Mouse (Mus musculus): Measurements from ENCODE around the gene Hnrnpk.
"Not testable (repeated sequence)": the region's sequence is repeated elsewhere in the genome, so short reads cannot be mapped to it uniquely, and the experiment has no call there.

Gene Hnrnpk

DNA sequence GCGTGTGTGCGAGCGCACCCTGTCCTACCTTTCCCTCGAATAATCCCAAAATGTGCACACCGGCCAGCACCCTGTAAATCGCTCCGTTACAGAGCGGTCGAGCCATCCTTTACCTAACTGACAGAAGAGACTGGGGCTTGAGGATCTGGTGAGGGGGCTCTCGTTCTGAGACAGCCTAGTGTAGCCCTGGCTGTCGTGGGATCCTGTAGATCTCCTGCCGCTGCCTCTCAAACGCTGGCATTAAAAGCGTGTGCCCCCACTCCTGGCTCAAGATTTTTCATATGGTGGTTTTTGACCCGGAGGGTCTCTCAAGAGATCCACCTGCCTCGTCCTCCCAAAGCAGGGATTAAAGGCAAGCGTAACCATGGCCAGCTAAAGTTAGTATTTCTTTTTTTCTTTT, at the start of gene Hnrnpk:
Gene Hnrnpk (minus strand): TSS at position 101 of the 400 bp plus-strand sequence.
- DNase-seq (ENCODE audit: low spot score), result not testable (repeated sequence)

DNA sequence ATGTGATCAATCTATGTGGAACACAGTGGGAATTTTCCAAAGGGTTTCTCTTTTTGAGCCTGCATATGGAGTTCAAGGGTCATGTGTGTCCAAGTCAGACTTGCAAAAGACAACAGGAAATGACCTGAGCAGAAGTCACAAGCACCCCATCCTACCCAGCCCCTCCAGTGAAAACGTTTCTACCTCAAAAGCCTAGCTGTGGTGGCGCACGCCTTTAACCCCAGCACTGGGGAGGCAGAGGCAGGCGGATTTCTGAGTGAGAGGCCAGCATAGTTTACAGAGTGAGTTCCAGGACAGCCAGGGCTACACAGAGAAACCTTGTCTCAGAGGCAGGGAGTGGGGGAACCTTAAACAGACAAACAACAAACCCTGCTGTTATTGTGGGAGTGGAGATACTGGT, 49.1 kb upstream of the Hnrnpk start:
- no peak for DNase-seq (ENCODE audit: low spot score)

DNA sequence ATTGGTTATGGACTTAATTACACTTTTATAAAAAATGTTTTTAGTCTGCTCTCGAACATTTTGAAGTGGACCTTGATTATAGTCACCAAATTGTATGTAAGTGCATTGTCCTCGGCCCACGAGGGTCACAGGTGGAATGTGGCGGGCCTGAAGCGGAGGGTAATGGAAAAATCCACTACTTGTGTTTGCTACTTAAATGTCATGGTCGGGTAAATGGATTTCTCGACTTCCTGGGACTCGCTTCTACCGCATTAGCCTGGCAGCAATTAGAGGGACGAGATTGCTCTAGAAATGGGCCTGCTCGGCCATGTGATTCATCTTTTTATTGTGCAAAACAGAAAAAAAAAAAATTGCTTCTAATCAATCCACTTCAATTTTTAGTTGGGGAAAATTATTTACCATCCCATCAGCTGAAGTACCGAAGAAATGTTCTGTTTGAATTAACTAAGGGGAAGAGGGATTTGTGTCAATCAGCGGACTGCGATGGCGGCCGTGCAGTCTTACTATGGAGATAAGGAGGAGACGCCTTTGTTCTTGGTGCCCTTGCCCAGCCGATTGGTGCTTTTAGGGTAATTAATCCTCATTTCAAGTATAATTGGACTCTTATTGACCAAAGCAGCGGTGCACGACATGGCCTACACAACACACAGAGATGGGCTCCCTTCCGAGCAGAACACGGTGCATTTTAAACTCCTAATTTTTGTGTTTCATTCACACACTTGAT, 47.5 kb upstream of the Hnrnpk start:
- DNase-seq (ENCODE audit: low spot score), result no peak

DNA sequence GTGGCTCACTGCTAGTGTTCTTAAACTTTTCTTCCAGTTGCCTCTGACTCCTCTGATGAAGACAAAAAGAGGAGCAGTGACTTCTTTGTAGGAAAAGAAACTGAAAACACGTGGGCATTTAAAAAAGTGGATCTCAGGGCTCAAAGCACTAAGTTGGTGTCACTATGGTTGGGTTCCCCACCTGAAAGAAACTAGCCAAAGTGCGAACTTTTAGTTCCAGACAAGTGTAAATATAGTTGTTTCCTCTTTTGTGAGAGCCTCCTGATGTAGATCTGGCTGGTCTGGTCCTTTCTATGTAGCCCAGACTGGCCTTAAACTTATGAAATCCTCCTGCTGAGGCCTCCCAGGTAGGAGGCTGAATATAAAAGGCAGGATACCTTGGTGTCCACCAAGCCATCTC, 43.4 kb upstream of the Hnrnpk start:
- no peak for DNase-seq (ENCODE audit: low spot score)

DNA sequence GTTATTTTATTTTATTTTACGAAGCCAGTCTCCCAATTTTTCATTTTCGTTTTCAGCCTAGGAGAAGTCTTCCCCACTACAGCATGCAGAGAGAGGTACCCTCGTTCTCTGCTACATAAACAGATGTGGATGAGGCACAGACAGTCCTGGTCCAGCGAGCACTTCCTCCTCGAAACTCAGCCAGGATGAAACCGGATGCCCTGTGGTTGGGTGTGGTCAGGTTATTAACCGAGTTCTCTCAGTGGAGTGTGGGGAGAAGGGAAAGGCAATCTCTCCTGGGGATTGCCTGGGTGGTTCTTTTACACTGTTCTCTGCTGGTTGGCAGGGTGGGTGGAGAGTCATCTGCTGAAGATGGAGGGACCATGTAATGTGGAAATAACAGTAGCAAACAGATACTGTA, 40.6 kb upstream of the Hnrnpk start:
- DNase-seq (ENCODE audit: low spot score), result no peak

DNA sequence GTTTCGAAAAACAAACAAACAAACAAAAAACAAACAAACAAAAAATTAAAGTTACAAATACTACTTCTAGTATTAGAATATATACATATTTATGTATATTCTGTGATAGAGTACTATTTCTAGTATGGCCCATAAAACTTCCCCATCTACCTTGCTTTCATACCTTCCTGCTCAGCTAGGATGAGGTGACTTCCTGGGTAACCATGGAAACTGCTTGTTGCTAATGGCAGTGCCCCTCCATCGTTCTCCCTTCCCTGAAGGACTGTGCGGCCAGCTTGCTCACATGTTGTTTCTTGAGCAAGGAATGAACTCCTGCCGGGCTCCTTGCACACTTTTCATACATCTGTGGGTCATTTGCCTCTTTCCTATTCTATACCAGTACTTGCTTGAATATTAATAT, 40.2 kb upstream of the Hnrnpk start:
- no peak for DNase-seq (ENCODE audit: low spot score)

DNA sequence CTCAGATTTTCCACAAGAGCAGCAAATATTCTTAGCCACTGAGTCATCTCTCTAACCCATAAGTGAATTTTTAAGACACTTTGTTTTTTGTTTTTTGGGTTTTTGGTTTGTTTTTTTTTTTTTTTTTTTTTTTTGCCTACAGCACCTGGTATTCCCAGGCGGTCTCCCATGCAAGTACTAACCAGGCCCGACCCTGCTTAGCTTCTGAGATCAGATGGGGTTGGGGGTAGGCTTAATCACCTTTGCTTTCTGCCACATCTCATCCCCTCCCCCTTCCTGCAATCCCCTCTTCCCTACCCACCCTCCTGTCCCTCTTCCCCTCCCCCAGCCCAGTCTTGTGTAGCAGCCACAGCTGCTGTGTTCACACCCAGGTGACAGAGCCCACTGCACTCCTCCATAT, 36.6 kb upstream of the Hnrnpk start:
- no peak for DNase-seq (ENCODE audit: low spot score)

DNA sequence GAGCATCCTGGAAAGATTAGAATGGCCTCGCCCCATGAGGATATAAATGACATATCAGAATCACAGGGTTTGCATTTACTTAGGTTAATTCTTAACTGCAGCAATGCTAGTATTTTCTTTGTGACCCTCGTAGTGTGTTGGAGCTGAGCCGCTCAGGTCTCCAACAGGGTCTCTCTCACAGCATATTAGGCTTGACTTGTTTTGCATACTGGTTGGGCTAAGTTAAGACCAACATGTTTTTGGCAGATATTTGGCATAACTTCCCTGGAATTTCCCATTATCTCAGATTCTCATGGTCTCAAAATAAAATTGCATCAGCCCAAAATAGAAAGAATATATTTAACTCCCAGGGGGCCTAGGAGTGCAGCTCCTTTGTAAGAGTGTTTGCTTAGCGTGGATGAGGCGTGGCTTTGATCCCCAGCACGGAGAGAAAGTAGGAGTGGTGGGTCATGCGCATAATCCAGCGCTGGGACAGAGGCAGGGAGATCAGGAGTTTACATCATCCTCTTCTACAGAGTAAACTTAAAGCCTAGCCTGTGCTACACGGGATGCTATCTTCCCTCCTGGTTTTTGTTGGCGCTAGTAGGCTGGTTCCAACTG, 20.0 kb upstream of the Hnrnpk start:
- no peak for DNase-seq (ENCODE audit: low spot score)

DNA sequence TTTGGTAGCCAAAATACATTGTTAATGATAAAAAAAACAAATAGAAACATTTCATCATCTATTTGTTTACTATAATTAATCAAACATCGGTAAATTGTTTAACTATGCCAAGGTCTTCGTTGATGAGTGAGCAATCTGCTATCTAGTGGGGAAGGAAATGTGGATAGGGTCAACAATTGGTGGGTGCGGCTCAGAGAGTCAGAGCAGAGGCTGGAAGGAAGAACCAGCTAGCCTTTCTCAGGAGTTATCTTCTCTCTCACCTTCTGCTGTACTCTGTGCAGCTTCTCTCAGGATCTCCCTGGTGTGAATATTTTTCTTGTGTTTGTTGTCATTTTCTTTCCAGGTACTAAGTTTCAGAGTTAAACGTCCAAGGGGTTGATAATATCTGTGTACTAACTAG, 19.1 kb upstream of the Hnrnpk start:
- no peak for DNase-seq (ENCODE audit: low spot score)

DNA sequence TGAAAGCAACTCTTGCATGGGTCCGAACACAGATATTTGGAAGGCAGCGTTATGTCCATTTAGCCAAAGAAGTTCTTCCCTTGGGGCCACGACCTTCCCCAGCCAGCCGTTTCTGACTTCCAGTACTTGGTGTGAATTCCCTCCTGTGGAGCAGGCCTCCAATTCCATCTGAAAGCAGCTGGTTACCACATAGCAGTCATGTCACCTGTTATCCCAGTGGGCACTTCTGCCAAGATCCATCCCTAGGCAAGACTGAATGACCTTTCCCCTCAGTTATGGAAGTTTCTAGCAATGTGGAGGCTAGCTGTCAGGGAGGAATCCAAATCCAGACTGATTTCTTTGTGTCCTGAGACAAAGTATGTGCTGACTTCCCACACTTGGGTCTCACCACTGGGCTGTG, 17.9 kb upstream of the Hnrnpk start:
- DNase-seq (ENCODE audit: low spot score), result no peak

DNA sequence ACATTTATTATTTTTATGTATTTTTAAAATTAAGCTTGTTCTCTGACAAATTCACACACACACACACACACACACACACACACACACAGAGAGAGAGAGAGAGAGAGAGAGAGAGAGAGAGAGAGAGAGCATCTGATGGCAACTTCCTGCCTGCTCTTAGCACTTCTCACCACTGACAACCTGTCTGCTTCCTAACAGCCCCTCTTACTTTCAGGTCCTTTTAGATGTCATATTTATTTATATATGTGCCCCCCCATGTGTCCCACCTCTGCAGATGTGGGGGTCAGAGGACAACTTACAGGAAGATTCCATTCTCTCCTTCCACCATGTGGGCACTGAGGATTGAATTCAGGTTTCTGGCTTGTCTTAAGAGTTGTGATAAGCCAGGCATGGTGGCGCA, 16.1 kb upstream of the Hnrnpk start:
- DNase-seq (ENCODE audit: low spot score), result no peak

DNA sequence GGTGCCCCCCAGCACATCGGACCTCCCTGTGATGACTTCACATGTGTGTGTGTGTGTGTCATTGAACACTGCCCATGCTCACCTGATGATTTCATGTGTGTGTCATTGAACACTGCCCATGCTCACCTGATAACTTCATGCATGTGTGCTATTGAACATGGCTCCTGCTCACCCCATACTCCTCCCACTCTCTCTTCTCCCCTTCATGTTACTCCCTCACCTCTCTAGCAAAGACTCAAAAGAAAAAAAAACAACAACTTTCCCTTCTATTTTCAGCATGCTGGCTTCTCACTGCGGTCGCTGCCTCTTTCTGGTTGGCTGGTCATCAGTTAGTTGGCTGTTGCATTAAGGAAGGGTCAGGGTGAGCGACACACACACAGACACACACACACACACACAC, 15.5 kb upstream of the Hnrnpk start:
- no peak for DNase-seq (ENCODE audit: low spot score)

DNA sequence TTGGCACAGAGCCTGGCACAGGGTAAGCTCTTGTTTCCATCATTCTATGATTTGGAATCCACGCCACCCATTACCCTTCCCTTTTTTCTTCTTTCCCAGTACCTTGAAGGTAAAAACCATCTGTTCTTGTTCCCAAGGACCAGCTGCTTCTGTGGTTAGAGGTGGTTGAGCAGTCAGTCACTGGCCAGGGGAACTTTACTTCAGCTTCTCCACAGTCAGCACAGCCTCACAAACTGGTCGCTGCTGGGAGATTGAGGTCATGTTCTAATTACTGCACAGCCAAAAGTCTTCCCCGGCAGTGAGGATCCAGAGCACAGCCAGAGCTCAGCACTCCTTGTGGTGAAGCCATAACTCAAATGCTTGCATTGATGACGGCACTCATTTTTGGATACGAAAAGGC, 12.7 kb upstream of the Hnrnpk start:
- no peak for DNase-seq (ENCODE audit: low spot score)

DNA sequence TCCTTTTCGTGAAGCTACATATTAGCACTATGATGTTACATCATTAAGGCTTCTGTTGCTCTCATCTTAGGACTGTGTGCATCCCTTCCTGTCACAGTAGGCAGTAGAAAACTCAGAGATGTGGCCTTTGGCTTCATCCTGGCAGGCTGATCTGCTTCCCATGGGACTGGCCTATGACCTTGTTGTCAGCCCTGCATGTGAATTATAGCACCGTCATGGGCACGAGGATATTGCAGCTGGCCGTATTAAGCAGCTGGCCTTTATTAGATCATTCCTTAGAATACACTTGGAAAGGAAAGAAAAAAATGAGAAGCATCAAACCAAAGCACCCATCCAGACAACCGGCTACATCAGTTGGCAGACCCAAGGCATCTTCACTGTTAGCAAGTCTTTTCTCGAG, 12.2 kb upstream of the Hnrnpk start:
- DNase-seq (ENCODE audit: low spot score), result no peak

DNA sequence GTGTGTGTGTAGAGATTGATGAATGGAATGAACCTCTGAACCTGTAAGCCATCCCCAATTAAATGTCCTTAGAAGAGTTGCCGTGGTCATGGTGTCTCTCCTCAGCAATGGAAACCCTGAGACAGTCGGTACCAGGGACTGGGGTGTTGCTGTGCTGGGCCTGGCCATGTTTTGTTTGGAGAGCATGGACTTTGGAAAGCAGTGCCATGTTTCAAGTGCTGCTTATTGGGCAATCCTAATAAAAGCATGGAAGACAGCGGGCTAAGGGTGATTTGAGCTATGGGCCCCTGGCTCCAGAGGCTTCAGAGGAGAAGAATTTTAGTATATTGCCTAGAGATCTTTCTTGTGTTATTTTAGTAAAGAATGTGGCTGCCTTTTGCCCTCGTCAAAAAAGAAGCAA, 7.9 kb upstream of the Hnrnpk start:
- DNase-seq (ENCODE audit: low spot score), result no peak

DNA sequence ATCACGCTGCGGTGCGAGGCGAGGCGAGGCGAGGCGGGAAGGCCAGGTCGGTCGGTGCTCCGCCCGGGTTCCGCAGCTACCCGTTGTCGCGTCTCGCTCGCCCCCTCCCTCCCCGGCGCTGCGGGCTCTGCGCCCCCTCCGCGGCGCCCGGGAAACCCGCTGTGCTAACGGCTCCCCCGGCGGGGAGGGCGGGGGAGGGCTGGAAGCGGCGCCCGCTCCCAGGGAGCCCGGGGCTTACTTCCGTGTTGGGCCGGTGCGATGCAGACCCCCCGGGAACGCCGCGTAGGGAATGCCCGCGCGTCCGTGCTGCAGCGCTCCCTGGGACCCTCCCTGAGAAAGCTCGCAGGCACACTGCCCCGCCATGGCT, 416 bp downstream of the Hnrnpk start:
- no peak for DNase-seq (ENCODE audit: low spot score)

DNA sequence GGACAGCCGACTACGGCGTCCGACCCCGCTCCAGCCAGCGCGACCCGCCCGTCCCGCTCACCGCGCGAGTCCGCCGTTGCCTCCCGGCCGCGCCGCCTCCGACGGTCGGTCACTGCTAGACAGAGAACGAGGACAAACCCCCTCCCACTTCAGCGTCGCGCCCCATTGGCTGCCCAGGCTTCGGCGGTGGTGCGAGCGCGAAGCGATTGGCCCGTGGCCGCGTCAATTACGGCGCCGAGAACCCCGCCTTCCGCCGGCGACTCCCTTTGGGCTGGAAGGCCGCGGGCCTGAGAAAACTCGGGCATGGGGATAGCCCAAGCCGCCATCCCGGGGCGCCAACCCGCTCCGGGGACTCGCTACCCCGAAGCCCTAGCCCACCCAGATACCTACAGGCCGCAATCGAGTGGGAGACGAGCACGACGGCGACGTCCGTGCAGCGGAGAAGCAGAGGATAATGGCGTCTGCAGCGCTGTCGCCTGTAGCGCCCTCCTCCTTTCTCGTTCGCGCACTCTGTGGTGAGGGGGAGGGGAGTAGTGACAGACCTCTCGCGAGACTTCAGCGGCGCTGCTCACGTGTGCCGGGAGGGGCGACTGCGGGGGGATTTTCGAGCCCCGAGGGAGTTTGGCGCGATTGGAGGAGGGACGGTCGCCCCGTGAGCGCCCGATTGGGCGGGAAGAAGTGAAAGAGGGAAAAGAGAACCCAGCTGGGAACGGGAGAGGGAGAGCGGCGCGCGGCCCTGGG, 970 bp downstream of the Hnrnpk start, which contains the start of gene Rmi1:
Gene Rmi1 (plus strand): TSS at position 246 of the 741 bp plus-strand sequence.
- DNase-seq (ENCODE audit: low spot score), result peak; percentile 98

DNA sequence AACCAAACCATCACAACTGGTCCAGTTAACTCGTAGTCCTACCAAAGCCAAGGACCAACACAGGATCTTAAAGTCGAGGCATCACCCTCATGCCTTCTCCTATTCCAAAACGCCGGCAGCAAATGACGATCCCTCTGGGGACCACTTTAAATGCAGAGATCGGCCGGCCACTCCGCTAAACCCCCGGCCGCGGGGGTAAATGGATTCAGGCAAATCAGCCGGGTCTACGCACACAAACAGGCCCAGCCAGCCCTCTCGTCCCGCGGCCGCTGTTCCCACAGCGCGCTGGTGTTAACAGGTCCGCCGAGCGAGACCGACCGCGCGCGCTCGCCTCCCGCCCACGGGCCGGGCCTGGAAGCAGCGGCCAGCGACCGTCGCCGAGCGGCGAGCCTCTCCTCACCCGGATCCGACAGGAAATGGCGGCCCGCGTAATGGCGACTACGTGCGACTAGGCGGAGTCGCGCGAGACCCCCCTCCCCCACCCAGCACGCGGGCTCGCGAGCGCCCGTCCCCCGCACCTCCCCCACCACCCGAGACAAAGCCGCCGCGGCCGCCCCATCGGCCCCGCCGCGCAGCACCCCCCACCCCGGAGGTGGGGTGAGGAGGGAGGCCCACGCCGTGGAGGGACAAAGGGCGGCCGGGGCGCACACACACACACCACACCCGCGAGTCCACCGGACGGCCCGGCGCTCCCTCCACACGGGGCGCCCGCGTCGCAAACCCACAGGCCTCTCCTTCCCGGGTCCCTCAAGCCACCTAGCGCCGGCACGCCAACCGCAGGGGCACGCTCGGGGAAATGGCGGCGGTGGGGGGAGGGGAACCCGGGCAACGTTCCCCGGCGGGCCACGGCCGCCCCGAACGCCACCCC, 1.8 kb downstream of the Hnrnpk start:
- peak; percentile 79 for DNase-seq (ENCODE audit: low spot score)

DNA sequence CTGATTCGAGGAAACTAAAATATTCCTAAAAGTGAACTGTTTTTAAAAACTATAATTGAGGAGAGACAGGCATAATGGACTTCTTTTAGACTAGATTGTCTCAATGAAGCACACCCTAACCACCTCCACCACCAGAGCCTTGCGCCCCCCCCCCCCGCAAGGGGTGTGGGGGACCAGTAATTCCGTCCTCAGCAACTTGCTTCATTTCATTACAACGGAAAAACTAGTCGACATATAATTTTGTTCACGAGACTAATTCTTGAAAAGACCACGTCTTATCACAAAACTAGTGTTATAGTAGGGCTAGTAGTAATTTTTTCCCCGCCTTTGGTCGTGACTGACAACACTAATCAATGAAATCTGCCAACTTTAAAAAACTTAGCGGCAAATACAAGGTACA, 2.6 kb downstream of the Hnrnpk start:
- DNase-seq (ENCODE audit: low spot score), result no peak

DNA sequence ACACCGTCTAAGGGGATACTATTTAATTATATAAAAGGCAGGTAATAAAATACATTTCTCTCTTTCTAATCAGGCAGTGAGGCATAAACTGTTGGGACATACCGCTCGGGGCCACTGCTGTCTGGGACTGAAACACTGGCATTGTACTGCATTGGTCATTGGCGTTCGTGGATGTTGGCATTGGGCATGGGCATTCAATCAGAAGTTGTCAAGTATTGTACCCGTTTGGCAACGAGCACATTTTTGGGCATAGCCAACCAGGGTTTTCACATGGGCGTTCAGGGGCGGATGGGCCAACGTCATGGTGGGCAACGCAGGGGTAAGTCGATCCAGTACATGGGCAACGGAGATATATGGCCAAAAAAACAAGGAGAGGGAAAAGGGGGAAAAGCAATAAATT, 5.5 kb downstream of the Hnrnpk start:
- no peak for DNase-seq (ENCODE audit: low spot score)

DNA sequence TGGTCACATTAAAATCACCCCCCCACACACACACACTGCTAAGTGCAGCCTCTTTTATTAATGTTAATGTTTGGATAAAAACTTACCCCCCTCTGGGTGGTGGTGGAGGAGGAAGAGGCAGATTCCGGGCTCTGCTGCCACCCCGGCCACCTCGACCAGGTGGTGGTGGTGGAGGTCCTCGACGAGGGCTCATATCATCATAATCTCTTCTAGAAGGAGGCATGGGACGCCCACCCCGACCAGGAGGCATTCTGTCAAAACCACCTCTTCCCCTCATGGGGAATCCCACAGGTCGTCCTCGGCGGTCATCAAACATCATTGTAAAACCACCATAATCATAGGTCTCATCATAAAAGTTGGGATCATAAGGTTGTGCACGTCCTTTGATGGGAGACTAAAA, 8.8 kb downstream of the Hnrnpk start:
- DNase-seq (ENCODE audit: low spot score), result not testable (repeated sequence)

DNA sequence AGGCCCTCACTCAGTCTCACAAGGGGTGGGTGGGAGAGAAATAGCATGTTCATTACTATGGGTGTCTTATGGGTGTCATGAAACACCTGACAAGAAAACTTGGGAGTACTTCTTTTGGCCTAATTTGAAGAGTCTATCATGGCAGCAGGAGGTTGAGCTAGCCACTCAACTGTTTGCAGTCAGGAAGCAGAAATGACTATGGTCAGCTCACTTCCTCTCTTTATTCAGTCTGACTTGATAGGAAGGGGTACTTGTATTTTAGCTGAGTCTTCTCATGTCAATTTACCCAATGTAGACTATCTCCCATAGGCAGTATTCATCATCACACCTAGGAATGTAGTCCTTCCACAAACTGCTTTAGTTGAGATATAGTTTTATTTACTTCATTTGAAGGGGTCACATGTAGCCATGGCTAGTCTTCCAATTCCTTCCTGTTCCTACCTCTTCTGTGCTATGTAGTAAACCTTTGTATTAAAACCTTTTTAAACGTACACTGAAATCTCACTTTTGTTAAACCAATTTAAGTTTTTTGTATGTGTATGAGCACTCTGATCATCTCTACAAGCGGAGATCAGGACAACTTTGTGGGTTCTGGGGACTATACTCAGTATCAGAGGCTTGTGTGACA, 13.7 kb downstream of the Hnrnpk start:
- DNase-seq (ENCODE audit: low spot score), result no peak

Data from urinary bladder, postnatal 14 days (tissue).